Mouse (Mus musculus): ENCODE measurements around the gene Fhl2.

The Fhl2 gene

GRCm38 (mm10) chr1:43196661-43197241 lies at the start of gene Fhl2:
TSS of gene Fhl2 (minus strand) at chr1:43196984.
- no peak for DNase-seq

DNA sequence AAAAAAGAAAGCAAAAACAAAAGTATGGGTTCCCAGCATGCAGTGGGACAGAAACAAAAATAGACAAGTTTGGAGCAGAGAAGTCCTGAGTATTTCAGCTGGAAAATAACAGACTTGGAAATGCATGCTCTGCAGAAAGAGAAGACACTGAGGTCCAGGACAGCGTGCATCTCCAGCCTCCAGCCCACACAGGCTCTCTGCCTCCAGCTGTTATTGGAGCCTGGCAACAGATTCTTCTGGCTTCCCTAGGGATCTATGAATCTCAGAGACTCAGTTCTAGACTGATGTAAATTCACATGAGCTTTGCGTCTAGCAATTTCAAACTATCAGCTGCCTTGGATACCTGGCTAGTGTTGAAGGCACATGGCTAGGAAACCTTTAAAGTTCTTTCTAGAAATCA lies 48.2 kb upstream of the Fhl2 start:
- DNase-seq, result peak; percentile 42

- no peak for DNase-seq
Measured at GRCm38 (mm10) chr1:43241208-43241607, 44.4 kb upstream of the Fhl2 start.

GRCm38 (mm10) chr1:43239796-43240313 lies 43.1 kb upstream of the Fhl2 start:
- DNase-seq, result no peak

GRCm38 (mm10) chr1:43238471-43238870 lies 41.7 kb upstream of the Fhl2 start:
- no peak for DNase-seq

DNA sequence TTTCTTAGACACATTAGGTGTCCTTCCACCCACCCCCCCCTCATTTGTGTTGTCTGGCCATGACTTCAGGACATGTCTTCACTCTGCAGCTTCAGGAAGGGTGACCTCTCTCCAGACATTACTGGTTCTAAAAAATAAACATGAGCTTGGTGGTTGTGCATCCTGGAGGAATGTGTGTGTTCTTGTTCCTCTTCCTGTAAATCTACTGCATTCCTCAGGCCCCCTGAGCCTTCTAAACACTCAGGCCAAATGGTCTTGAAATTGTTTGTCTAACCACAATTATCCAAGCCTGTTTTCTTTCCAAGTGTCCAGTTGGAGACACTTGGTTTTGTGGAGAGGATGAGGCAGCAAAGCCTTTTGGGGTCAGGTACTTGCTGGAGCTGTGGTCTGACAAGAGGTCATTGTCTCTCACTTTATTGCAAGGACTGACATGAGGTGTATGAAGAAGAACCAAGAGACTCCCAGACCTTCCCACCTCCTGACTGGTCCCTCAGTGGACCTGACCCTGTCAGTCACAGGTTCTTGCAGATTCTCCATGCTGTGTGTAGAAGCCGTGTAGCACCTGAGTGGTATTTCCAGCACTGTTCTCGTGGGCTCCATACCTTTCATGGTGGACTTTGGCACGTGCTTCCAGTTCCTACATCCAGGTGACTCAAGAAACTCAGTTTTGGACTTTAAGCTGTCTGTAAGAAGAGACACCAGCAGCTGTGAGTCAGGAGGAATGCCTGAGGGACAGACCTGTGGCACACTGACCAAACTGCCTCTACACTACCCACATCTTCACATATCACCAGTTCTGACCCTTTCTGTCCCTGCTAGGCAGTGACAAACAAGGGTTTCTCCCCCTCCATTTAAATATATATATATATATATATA lies 40.8 kb upstream of the Fhl2 start:
- DNase-seq, result peak; percentile 33

- no peak for DNase-seq
Measured at GRCm38 (mm10) chr1:43225531-43226151, 28.9 kb upstream of the Fhl2 start.

- DNase-seq, result peak; percentile 71
Measured at GRCm38 (mm10) chr1:43224943-43225342, 28.2 kb upstream of the Fhl2 start.

- DNase-seq, result peak; percentile 46
Measured at GRCm38 (mm10) chr1:43224171-43224570, 27.4 kb upstream of the Fhl2 start.

GRCm38 (mm10) chr1:43223097-43223496 lies 26.3 kb upstream of the Fhl2 start:
- no peak for DNase-seq

DNA sequence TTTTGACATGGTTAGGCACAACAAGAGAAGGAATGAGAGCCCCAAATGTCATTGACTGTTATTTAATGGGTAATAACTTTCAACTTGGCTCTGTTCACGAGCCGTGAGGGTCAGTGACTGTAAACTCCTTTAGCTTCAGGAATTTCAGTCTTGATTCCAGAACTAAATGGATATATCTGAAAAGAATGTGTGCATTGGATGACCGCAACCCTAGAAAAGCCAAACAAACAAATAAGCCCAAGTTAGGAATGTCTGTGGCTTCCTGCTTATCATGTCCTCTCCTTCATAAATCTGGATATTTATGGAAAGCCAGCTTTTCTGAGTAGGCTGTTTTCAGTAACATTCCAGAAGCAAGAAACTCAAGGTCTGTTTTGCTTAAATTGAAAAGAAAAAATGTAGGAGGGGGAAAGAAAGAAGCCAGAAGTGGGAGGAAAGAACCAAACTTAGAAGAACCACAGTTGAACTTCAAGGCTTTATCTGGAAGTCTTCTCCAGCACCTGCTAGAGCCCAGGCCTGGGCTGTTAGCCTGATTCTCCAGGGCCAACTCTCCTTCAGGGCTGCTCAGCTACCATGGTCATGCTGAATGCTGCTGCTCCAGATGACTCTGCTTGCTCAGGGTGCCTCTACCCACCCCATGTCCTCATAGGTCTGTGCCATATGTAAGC lies 21.4 kb upstream of the Fhl2 start:
- peak; percentile 37 for DNase-seq

- no peak for DNase-seq
Measured at GRCm38 (mm10) chr1:43215601-43216000, 18.8 kb upstream of the Fhl2 start.

GRCm38 (mm10) chr1:43211274-43211673 lies 14.5 kb upstream of the Fhl2 start:
- no peak for DNase-seq

DNA sequence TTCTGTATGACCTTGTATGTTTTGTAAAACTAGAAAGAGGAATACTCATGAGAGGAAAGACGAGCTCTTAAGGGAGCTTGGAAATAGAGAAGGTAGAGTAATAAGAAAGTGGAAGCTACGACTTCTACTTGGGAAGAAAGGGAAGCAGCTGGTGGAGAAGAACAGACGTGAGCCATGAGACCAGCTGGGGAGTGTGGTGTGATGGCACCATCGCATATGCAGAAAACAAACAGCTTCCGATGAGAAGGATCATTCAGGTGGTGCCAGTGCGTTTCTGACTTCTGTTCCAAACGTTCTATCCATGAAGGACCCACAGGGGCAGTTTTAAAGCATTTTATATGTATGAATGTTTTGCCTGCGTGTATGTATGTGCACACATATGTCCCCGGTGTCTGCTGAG lies 13.5 kb upstream of the Fhl2 start:
- DNase-seq, result no peak

- DNase-seq, result no peak
Measured at GRCm38 (mm10) chr1:43207147-43207546, 10.4 kb upstream of the Fhl2 start.

DNA sequence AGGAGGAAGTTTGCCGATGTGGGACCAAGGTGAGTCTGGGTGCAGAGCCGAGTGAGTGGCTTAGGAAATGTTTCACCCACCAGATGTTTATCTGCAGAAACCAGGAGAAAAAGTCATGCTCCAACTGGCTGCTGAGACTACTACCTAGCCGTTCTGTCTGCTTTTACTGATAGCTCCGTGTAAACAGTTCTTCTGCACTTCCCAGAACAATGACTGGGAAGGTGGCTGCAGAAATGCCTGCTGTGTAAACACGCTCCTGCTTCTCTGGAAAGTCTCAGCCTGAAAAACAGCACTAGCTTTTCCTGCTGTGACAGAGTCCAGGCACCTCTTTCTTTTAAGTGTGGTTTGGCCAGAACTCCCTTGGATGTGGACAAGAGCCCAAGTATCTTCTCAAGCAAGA lies 6.5 kb upstream of the Fhl2 start:
- DNase-seq, result no peak

DNA sequence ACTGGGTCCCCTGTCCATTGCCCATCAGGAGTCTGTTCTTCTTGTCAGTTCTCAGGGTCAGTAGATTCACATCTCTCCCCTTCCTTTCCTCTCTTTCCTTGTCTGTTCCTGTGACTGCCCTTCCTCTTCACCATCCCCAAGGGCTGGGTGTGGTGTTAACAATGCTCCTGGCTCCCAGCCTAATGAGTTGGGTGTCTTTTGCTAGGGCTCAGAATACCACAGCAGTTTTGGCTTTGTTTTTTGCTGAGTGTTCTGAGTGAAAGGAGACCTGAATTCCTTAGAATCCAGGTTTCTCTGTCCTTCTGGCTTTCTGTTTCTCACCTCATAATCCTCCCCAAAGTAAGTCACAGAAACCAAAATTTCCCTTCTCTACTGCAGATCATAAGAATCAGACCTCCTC lies 5.4 kb upstream of the Fhl2 start:
- DNase-seq, result no peak

DNA sequence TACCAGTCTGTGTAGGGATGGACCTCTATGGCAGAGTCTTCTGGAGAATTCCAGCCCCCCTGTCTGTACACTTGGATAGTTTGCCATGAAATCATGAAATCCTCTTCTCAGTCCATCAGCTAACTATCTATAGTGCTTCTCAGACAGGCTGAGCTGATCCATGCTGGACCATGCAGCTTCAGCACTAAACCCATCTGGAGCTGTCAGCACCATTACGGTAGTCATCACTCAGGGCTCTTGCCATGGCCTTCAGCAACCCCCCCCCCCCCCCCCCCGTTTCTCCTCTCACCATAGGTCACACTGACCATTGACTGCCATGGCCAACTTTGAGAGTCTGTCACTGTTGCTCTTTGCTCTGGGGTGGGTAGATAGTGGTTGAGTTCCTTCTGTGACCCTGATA lies 5.0 kb upstream of the Fhl2 start:
- DNase-seq, result no peak

GRCm38 (mm10) chr1:43199867-43200240 lies 3.1 kb upstream of the Fhl2 start:
- DNase-seq, result no peak

- no peak for DNase-seq
Measured at GRCm38 (mm10) chr1:43199210-43199866, 2.6 kb upstream of the Fhl2 start.

DNA sequence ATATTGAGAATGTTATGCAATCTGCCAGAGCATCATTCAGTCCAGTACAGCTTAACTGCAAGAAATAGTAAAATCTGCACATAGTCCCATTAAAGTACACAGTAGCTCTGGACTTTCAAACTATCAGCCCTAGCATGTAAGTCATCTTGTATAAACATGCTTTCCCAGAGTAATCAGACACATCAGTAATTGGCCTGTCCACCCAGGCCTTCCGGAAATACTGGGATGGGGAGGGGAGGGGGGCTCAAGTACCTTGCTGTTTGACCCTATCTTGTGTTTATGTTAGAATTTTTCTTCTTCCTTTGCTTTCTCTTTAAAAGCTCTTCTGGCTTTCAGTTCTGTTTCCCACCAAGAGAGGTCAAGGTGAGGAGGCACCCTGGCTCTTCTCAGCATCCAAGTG lies 725 bp downstream of the Fhl2 start:
- no peak for DNase-seq

DNA sequence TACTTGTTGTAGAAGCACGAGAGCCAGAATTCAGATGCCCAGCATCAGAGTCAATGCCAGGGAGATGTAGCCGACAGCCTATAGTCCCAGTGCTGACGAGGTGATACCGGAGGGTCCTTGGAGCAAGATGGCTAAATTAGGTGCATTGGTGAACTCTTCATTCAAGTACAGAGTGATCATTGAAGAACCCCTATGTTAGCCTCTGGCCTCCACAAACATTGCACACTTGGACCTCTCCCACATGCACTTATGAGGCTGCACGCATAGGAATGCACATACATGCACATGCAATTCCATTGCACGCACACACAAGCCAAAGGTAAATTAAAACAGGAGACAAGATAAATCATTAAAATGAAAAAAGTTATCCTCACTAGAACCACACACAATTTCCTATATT lies 3.4 kb downstream of the Fhl2 start:
- DNase-seq, result no peak

DNA sequence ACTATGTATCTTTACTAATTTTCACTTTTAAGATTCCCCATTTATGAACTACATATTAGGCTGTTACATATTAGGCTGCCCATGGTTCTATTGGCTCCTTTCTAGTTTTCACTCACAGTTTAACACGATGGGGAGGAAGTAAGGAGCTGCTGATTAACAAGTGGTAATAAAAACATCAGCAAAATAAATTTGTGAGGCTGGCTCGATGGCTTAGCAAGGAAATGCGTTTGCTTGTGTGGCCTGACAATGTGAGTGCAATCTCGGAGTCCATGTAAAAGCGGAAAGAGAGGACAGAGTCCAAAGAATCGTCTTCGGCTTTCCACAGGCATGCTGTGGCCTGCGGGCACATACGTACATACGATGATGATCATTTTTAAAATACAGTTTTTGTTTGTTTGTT lies 4.3 kb downstream of the Fhl2 start:
- peak; percentile 37 for DNase-seq
